20 mouse cellular contexts compared by ENCODE assay signal in the genomic region with DNA sequence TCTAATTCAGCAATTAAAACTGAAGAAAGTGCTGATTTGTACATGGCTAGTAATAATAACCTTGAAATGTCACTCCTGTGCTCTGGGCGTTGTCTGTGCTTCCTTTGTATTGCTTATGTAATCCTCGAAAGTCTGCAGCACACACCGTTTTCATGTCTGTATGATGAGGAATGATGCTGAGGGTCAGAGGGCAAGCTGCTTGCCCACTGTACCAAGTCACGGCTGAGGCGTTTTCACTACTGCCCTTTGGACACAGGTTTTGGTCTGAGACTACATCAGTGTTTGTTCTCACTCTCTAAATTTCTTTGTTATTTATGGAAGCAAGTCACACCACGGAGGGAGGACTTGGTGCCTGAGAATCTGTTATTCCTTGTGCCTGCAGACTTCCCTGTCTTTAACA. TPM values are rescaled to one million over a fixed set of nuclear protein-coding genes. Genes with fewer than 3 reads are reported as not detected.
DNase-seq lines count a peak whose midpoint lies in the region; ATAC-seq lines count a peak whose summit lies in the region.
"Had no signal": no experiment of that assay in that cellular context is flagged by ENCODE, and none has a peak within 500 bp of the region (broad histone marks: within the 10 kb centered on the region; RNA-seq: fewer than 3 reads in every experiment).

No protein-coding gene starts in this region.

- no peak overlapping the region for H3K4me2 ChIP-seq in kidney, embryonic 16.5 days (replicated peaks; ENCODE audit: low read depth, low read length)
- H3K4me2 ChIP-seq: embryonic facial prominence, embryonic 15.5 days; hindbrain, embryonic 12.5 days had no signal

- no peaks in the 10 kb centered on the region for H3K9me3 ChIP-seq in kidney, embryonic 16.5 days (ENCODE audit: low read length)
- H3K9me3 ChIP-seq: embryonic facial prominence, embryonic 15.5 days; hindbrain, embryonic 12.5 days had no signal

- peaks cover 28% of the 10 kb centered on the region for H3K36me3 ChIP-seq in kidney, embryonic 16.5 days (ENCODE audit: insufficient read depth, low read length)
- H3K36me3 ChIP-seq: hindbrain, embryonic 12.5 days had no signal

- peak; percentile 36 for DNase-seq in kidney, adult 18-20 months
- peak; percentile 59 to 74 for DNase-seq in kidney, adult 8-10 months
- DNase-seq in kidney, postnatal 25 days: peak; percentile 52 to 79
- DNase-seq in testis, postnatal 14 days (ENCODE audit: low spot score): no peak
- no peak for DNase-seq in lung, postnatal 14 days
- DNase-seq: adrenal gland, postnatal 10 days; cerebellum, adult 11 months; cerebellum, adult 8-10 months; cerebellum, postnatal 14 days; gastrocnemius, postnatal 36 days; heart, postnatal 10 days; heart, postnatal 4 days had no signal

- WGBS in kidney, embryonic 16.5 days: 20% methylated on average over 6 of the region's 6 CpGs

- 0 out of 2 replicates have a peak, but pooled peaks cover 2% of the 10 kb centered on the region for H3K4me1 ChIP-seq in kidney, embryonic 16.5 days (ENCODE audit: insufficient read depth, low read length)
- H3K4me1 ChIP-seq: embryonic facial prominence, embryonic 15.5 days; hindbrain, embryonic 12.5 days had no signal

- no peak overlapping the region for H3K27ac ChIP-seq in kidney, embryonic 16.5 days (ENCODE audit: low read length)
- H3K27ac ChIP-seq: embryonic facial prominence, embryonic 15.5 days; hindbrain, embryonic 12.5 days had no signal

- H3K9ac ChIP-seq in kidney, embryonic 16.5 days (replicated peaks; ENCODE audit: low read length): no peak overlapping the region
- H3K9ac ChIP-seq: embryonic facial prominence, embryonic 15.5 days; hindbrain, embryonic 12.5 days had no signal

- H3K4me3 ChIP-seq in kidney, embryonic 16.5 days (ENCODE audit: low read length): no peak overlapping the region
- H3K4me3 ChIP-seq: embryonic facial prominence, embryonic 15.5 days; erythroblast, embryonic 14.5 days; hindbrain, embryonic 12.5 days had no signal

- peak; percentile 23; the same call in 1 of the 2 replicates for ATAC-seq in kidney, embryonic 16.5 days (ENCODE audit: low FRiP score, low TSS enrichment)
- ATAC-seq in activated CD4-positive, CD25-positive, alpha-beta regulatory T cell, adult 4 months: no peak
- ATAC-seq: forebrain, embryonic 16.5 days; hindbrain, embryonic 16.5 days; inflammation-experienced regulatory T-cells, adult 6 months had no signal

- no peaks in the 10 kb centered on the region for H3K27me3 ChIP-seq in kidney, embryonic 16.5 days (ENCODE audit: insufficient read depth, low read length)
- H3K27me3 ChIP-seq: embryonic facial prominence, embryonic 15.5 days; hindbrain, embryonic 12.5 days had no signal

RNA-seq across cellular contexts. Expression of gene Itgav, which starts 41.9 kb away (rescaled TPM):
- polyA plus RNA-seq in kidney, embryonic 16.5 days (2015; fragmentation: Nextera tagmentation; extraction: Ambion mirVana): 77.1 and 88.9 TPM in 2 replicates
- polyA plus RNA-seq in activated CD4-positive, CD25-positive, alpha-beta regulatory T cell, adult 4 months (2017; shearing (Covaris generic)): 10 to 100 TPM; 44.3 to 71.5 TPM

RNA-seq across cellular contexts. Expression of gene Fam171b, which starts 46.4 kb away (rescaled TPM):
- 5.4 and 5.9 TPM in 2 replicates for polyA plus RNA-seq in kidney, embryonic 16.5 days (2015; fragmentation: Nextera tagmentation; extraction: Ambion mirVana)
- polyA plus RNA-seq in activated CD4-positive, CD25-positive, alpha-beta regulatory T cell, adult 4 months (2017; shearing (Covaris generic)): under 1 TPM; 0.20 to 0.65 TPM
- polyA plus RNA-seq: erythroblast, embryonic 14.5 days had no signal

Comparison
In these comparisons a context has a peak if more than half of its experiments do, and no peak if none do; other contexts are left out.
1. DNase-seq: peak in kidney, adult 18-20 months (single experiment), kidney, adult 8-10 months (2 of 2) and kidney, postnatal 25 days (2 of 2); none in testis, postnatal 14 days (single experiment) and lung, postnatal 14 days (single experiment).